Mouse (Mus musculus): Measurements from ENCODE around the gene Stk4. TPM values are rescaled to one million over a fixed set of nuclear protein-coding genes. Genes with fewer than 3 reads are reported as not detected.
A peak's percentile ranks its signal among the peaks of the same experiment; 100 is the strongest.

Gene Stk4
- total and polyA plus RNA-seq, 3 experiments: 51.4 to 77.5 (median 64.4) TPM

DNA sequence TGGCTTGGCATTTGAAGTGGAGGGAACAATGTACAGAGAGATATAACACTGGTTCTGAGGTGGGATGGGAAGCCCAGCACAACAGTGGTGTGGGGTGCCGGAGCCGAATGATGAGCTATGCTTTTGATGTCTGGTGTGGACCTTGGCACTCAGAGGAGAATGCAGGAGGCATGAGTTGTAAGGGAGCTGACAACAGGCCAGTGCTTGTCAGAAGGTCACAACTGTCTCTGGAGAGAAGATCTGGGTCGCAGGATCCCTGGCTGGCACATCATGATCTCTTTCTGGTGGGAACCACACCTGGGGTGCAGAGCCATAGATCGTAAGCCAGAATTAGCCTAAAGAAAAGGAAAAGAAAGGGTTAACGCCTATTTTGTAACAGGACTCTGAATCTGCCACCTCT, 107.7 kb downstream of the Stk4 start:
- TF ChIP-seq UBTF (IDR thresholded peaks at IDR 0.05; ENCODE audit: low read depth, low read length) (no peak), MAZ (IDR thresholded peaks at IDR 0.05; ENCODE audit: low read depth, low read length) (no peak), ZKSCAN1 (IDR thresholded peaks at IDR 0.05; ENCODE audit: borderline replicate concordance, low read depth, low read length) (no peak), POLR2AphosphoS2 (IDR thresholded peaks at IDR 0.05; ENCODE audit: low read depth, low read length) (no peak), JUN (IDR thresholded peaks at IDR 0.05; ENCODE audit: insufficient read depth, low read depth, low read length) (no peak), IRF4 (IDR thresholded peaks at IDR 0.05; ENCODE audit: low read depth, low read length) (no peak), RCOR1 (conservative IDR thresholded peaks at IDR 0.05; ENCODE audit: low read depth, low read length) (no peak), ZC3H11A (IDR thresholded peaks at IDR 0.05; ENCODE audit: low read depth, low read length) (no peak), USF2 (conservative IDR thresholded peaks at IDR 0.05; ENCODE audit: low read depth, low read length) (no peak)
- dilution Hi-C loops (cut with MboI; ENCODE audit: extremely low pct_ligation_motif_present, extremely low pct_unique_long_range_greater_than_20kb, low sequenced_read_pairs): no loop called here
- no peaks in the 10 kb centered on the region for H3K79me2 ChIP-seq (replicated peaks; ENCODE audit: control insufficient read depth, extremely low read depth, insufficient read depth, poor library complexity, severe bottlenecking)
- no peak overlapping the region for H3K27ac ChIP-seq (ENCODE audit: insufficient read depth, low read depth)
- no peaks in the 10 kb centered on the region for H3K9me3 ChIP-seq (replicated peaks; ENCODE audit: low read length)
- in situ Hi-C loops (cut with MboI; ENCODE audit: low pct_ligation_motif_present, low pct_unique_long_range_greater_than_20kb, low sequenced_read_pairs): no loop called here
- no peaks in the 10 kb centered on the region for H3K27me3 ChIP-seq (replicated peaks)
- peaks cover 4 to 5% of the 10 kb centered on the region in 2 experiments; a peak in 1 of 4 replicates for H3K4me1 ChIP-seq (ENCODE audit: control insufficient read depth in 1 of 2, insufficient read depth in 2 of 2)
- H3K36me3 ChIP-seq (replicated peaks in 1 of 2; ENCODE audit: control insufficient read depth in 1 of 2, insufficient read depth in 1 of 2, low read length in 1 of 2): no peaks in the 10 kb centered on the region
- H3K9ac ChIP-seq (ENCODE audit: insufficient read depth, low read depth): no peak overlapping the region
- H3K4me2 ChIP-seq (ENCODE audit: insufficient read depth, low read depth, poor library complexity, severe bottlenecking): no peak overlapping the region
- no peak for DNase-seq (ENCODE audit: extremely low read depth)
- H3K4me3 ChIP-seq (replicated peaks in 1 of 3; ENCODE audit: low read depth in 2 of 3, low read length in 2 of 3, poor library complexity in 1 of 3): no peak overlapping the region

DNA sequence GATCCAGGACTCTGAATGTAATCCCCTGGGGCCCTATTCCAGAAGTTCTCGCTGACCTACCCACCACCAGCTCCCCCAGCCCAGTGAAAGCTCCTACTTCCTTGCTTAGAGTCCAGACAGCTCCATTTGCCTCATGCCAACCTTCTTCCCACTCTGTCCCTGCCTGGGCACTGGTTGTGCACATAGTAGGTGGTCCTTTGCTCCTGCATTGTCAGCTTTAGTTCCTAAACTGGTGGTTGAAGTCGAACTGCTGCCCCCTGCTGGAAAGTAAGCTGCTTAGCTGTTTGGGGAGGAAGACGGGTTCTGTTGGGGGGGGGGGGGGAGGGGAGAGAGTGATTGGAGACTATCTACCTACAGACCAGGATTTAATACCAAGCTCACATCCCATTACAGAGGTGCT, 110.0 kb downstream of the Stk4 start:
- Histone ChIP-seq H3K27me3 (replicated peaks) (no peaks in the 10 kb centered on the region), H3K4me2 (ENCODE audit: insufficient read depth, low read depth, poor library complexity, severe bottlenecking) (no peak overlapping the region), H3K27ac (ENCODE audit: insufficient read depth, low read depth) (no peak overlapping the region), H3K4me3 (replicated peaks in 1 of 3; ENCODE audit: low read depth in 2 of 3, low read length in 2 of 3, poor library complexity in 1 of 3) (no peak overlapping the region), H3K36me3 (replicated peaks in 1 of 2; ENCODE audit: control insufficient read depth in 1 of 2, insufficient read depth in 1 of 2, low read length in 1 of 2) (no peaks in the 10 kb centered on the region), H3K9ac (ENCODE audit: insufficient read depth, low read depth) (no peak overlapping the region), H3K4me1 (ENCODE audit: control insufficient read depth in 1 of 2, insufficient read depth in 2 of 2) (peaks cover 4 to 23% of the 10 kb centered on the region in 2 experiments; a peak in 2 of 4 replicates), H3K9me3 (replicated peaks; ENCODE audit: low read length) (no peaks in the 10 kb centered on the region), H3K79me2 (replicated peaks; ENCODE audit: control insufficient read depth, extremely low read depth, insufficient read depth, poor library complexity, severe bottlenecking) (no peaks in the 10 kb centered on the region)
- dilution Hi-C loops (cut with MboI; ENCODE audit: extremely low pct_ligation_motif_present, extremely low pct_unique_long_range_greater_than_20kb, low sequenced_read_pairs) (no loop called here), in situ Hi-C loops (cut with MboI; ENCODE audit: low pct_ligation_motif_present, low pct_unique_long_range_greater_than_20kb, low sequenced_read_pairs) (no loop called here)
- DNase-seq (ENCODE audit: extremely low read depth): peak; percentile 64
- TF ChIP-seq CTCF (conservative IDR thresholded peaks at IDR 0.05 in 1 of 2, IDR thresholded peaks at IDR 0.05 in 1 of 2; ENCODE audit: low read depth in 2 of 2, low read length in 2 of 2): peak in 1 of 2 experiments; percentile 72; a peak in 2 of 4 replicates
- TF ChIP-seq CHD2 (IDR thresholded peaks at IDR 0.05; ENCODE audit: low read length): 0 out of 2 replicates have a peak, but pooled peaks have one; percentile 13
- peak; percentile 52; the same call in 1 of the 2 replicates for TF ChIP-seq MAFK (IDR thresholded peaks at IDR 0.05; ENCODE audit: insufficient replicate concordance, low read length)
- no peak for TF ChIP-seq JUND (conservative IDR thresholded peaks at IDR 0.05; ENCODE audit: low read depth, low read length)
- no peak for TF ChIP-seq POLR2AphosphoS2 (IDR thresholded peaks at IDR 0.05; ENCODE audit: low read depth, low read length)
- no peak for TF ChIP-seq NRF1 (IDR thresholded peaks at IDR 0.05; ENCODE audit: low read depth, low read length)
- TF ChIP-seq ZKSCAN1 (IDR thresholded peaks at IDR 0.05; ENCODE audit: borderline replicate concordance, low read depth, low read length): peak; percentile 99
- peak; percentile 70 for TF ChIP-seq SMC3 (IDR thresholded peaks at IDR 0.05; ENCODE audit: low read depth, low read length)
- TF ChIP-seq ELF1 (IDR thresholded peaks at IDR 0.05; ENCODE audit: low read depth, low read length): peak; percentile 28; the same call in 1 of the 2 replicates
- TF ChIP-seq RCOR1 (conservative IDR thresholded peaks at IDR 0.05; ENCODE audit: low read depth, low read length): no peak
- TF ChIP-seq RAD21 (IDR thresholded peaks at IDR 0.05; ENCODE audit: low read depth, low read length): peak; percentile 42
